Mouse (Mus musculus): ENCODE results near the gene Sh3bp5. TPM values are rescaled to one million over a fixed set of nuclear protein-coding genes. Genes with fewer than 3 reads are reported as not detected.

The Sh3bp5 gene
- polyA plus RNA-seq, 1 experiment from 2014 or later: 20.3 TPM

DNA sequence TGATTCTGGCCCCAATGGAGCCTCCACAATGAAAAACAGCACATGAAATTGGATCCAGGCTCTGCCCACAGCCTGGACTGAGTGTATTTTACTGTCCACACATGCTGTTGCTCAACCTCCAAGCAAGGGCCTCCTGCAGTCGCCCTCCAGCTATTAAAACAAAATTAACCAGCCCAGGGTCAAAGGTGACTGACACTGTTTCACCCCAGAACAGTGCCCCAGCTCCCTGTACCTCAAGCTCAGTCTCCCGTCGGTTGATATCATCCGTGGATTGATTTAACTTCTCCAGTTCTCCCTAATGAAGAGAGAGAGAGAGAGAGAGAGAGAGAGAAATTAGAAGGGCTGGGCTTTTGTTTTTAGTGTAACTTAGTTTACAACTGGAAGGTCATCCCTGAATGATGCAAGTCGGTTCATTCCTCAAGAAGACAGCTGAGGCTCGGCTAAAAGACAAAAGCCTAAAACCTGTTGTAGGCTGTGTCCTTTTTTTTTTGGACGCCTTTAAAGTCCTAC is 2.0 kb downstream of the Sh3bp5 start:
- DNase-seq (ENCODE audit: low spot score): no peak

DNA sequence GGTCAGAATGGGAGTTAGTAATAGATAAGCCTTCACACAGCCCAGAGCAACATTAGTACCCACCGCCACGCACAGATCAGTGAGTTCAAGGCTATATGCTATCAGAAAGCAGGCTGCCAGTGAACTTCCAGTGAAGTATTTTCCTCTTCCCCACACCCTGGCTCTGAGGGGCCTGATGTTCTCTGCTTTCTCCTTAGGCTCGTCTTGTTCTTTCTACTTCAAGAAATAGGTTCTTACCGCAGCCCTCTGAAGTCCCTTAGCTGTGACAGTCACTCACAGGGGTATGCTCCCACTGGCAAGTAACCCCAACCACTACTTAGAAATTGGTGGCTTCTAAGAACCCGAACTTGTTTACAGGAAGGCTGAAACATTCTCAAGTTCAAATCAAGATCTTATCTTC is 2.8 kb downstream of the Sh3bp5 start:
- peak; percentile 72 for DNase-seq (ENCODE audit: low spot score)

DNA sequence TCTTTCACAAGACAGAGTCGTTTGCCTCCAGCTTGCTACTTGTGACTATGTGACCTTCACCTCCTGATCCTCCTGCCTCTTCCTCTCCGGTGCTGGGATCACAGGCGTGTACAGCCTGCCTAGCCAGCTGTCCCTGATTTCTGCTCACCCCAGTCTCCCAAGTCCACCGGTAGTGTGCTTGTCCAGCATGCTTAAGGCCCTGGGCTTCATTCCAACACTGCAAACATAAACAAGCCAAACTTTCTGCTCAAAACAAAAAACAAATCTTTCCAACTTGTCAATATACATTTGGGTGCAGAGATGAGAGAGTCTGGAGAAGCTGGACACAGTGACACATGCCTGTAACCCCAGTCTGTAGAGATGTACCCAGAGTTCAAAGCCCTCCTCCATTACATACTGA is 3.5 kb downstream of the Sh3bp5 start:
- DNase-seq (ENCODE audit: low spot score): no peak

DNA sequence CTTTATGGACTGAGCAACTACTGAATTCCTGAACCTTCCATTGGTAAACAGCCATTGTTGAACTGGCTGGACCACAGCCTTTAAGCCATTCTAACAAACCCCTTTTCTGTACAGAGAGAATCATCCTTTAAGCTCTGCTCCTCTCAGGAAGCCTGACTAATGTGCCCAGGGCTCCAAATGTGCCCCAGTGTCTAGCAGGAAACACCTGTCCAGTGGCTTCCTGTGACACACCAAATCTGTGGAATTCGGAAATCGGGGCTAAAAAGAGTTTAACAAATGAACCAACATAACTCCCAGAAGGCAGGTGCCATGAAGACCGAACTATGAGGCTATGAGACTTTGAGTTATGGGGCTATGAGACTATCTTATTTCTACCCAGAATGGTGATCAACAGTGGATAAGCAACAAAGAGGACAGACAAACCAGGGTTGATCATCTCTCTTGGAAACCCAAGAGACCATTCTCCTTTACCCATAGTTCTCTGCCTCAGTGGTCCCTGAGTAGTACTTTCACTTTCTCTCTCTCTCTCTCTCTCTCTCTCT is 4.0 kb downstream of the Sh3bp5 start:
- peak; percentile 28 for DNase-seq (ENCODE audit: low spot score)

DNA sequence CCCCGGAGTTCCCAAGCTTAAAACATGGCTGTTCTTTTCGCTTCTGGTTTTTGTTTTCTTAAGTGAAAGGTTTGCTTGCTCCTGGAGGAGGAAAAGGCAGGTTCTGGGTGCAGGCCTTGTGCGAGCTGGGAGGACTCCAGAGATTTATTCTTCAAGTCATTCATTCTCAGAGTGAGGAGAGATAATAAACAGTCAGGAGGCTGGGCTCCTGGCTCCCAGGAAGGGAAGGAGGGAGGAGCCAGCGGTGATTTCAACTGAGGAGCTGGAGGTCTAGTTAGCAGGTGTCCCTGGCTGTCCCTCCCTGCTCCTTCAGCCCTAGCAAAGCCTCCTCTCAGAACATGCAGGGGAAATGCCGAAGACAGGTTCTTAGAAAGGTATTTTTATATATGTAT is 6.9 kb downstream of the Sh3bp5 start:
- DNase-seq (ENCODE audit: low spot score): no peak

DNA sequence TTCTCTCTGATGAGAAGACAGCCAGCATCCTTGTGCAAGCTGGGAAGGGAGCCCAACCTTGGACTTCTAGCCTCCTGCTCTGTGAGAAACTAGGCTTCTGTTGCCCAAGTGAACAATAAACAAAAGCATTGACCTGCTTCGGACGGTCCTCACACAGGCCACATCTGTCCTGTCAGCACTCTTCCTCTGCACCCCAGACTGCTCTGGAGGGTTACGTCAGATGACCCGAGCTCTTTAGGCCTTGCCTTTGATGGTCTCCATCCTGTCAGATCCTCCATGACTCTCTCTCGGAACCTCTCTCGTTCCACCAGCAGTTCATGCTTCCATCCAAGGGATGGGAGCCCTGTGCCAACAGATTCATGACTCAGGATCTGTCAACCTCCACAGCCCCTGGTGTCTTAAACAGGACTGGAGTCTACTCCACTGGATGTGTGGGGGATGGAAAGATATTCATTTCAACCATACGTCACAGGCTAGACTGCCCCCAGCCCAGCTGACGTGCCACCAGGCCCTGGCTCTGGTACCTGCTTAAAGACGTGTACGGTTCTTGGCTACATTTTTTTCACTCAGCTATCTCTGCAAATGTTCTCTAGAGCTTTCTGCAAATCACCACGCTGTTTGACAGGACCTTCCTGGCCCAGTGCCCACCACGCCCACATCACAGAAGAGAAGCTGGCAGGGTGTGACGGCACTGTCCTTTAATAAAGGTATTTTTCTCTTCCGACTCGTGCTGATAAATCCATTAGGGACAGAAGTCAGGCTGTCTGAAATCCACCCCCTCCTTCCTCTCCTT is 7.5 kb downstream of the Sh3bp5 start:
- no peak for DNase-seq (ENCODE audit: low spot score)

DNA sequence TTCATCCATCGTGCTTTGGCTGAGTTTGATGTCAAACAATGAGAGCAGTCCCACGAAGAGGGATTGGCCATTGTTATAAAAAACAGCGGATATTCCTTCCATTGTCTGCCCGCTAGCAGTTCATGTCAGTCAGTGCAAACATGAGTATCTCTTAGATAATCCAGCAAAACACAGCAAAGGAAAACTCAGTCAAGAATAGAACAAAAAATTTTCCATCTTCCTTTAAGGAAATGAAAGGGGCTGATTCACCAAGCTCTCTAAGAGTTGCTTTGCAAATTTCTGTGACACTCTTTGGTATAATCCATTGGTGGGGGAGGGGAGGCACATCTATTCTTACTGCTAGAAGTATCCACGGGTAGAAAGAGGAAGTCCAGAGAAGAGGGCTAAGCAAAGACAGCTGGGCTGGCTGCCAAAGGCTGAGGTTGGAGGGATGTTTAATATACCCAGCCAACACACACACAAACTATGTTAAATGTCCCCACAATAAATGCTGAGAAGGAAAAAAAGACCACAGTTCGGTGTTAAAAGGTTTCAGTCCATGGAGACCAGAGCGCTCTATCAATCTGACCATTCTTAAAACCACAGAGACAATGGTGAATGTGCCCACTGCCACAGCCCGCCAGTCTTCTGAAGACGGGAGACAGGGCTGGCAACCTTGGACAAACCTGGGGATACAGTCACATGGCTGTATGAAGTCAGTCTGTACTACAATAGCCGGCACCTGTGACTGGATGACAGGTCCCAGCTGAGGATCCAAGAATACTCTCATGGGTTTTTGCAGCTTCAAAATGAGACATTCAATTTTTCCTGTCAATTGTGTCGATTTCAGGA is 12.7 kb downstream of the Sh3bp5 start:
- no peak for DNase-seq (ENCODE audit: low spot score)

DNA sequence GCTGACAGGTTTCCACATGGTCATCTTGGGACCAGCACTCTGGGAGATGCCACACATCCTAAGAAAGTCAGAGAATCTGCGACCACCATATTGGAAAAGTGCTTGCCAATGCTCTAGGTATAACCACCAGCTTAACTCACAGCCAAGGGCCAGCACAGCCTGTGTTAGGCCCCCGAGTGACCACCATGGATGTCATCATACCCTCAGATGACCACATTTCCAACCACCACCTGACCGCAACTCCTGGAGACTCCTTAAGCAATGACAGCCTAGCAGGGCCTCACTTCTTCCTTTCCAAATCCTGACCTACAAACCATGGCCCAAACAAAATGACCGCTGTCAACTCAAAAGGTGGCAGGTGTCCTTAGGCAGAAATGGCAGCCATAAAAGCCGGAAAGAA is 13.5 kb downstream of the Sh3bp5 start:
- DNase-seq (ENCODE audit: low spot score): no peak

DNA sequence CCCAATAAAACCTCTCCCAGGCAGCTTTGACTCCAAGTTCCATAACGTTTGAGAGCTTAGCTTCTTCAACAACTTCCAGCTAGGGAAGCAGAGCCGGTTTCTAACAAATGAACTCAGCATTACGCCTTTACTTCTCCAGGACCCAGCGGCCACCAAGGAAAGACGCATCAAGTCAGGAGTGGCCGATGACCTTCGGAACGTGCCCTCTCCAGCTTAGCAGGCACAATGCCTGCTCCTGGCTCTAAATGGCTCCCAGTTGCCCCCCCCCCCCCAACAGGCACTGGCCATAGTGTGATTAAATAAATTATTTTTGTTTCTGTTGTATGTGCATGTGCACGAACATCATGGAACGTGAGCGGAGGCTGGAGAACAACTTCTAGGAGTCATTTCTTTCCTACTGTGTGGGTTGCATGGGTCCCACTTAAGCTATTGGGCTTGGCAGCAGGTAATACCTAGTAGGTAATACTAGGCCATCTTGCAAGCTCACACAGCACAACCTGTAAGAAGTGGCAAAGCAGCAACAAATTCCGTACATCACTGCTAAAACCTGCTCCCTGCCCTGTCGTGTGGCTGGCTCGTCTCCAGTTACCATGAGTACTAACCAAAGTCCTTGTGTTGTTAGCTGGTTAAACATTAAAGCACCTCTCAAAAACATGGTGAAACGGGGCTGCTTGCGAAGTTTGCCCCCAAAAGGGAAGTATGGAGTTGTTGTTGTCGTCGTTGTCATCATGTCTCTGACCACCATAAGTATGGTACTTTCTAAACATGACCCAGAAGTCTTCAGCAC is 14.2 kb downstream of the Sh3bp5 start:
- no peak for DNase-seq (ENCODE audit: low spot score)

DNA sequence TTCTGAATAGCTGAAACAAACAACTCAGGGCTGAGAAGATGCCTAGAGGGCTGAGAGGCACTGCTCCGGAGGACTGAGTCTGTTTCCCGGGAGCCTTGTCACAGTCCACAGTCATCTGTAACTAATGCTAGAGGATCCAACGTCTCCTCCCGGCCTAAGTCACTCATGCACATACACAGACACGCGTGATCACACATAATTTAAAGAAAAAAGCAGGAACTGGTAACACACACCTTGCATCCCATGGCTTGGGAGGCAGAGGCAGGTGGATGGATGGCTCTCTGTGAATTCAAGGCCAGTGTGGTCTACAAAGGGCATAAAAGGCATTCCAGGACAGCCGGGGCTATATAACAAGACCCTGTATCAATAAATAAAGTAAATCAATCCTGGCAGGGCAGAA is 14.9 kb downstream of the Sh3bp5 start:
- DNase-seq (ENCODE audit: low spot score): no peak

DNA sequence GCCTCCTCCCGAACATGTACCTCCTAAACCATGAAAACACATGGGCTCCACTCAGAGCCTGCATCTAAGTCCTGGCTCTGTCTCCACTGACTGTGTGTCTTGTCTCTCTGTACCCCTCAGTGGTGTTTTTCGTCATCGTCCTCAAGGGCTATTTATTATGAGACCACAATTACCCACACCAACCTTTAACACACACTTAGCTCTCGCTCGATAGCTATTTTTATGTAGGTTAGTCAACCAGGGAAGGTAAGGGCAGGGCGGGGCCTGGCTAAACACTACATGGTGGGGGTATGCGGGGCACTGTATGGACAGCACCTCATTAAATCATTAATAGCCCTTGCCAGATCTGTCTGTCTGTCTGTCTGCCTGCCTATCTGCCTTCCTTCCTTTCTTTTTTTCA is 15.3 kb downstream of the Sh3bp5 start:
- no peak for DNase-seq (ENCODE audit: low spot score)

DNA sequence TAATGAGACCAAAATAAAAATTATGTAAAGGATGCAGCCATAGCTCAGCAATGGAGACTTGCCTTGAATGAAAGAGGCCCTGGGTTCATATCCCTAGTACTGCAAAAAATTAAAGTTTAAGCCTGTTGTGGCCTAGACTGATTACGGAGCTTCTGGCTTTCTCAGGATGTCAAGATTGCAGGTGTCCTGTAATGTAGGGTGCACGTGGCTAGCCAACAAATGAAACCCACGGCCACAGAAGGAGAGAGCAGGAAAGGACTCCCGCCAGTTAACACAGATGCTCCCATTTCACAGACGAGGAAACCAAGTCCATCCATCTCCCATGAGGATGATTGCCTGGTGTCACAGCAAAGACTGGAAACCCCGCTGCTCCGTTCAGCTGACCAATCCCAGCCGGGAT is 15.7 kb downstream of the Sh3bp5 start:
- DNase-seq (ENCODE audit: low spot score): no peak

DNA sequence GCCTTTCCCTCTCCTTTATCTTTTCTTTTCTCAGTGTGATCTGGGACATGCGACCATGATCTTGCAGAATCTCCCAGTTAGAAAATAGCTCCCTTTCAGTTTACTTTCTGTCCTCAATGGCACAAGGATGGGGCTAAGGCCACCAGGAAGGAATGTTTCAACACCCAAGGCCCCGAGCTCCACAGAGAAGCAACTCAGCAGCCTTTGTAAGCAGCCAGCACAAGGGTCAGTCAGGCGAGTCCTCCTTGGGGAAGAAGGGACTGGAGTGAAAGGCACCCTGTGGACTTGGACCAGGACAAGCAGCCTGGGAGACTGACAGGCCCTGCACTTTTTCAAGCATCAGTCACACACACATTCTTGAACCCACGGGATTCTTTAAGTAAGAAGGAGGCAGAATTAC is 16.6 kb downstream of the Sh3bp5 start:
- no peak for DNase-seq (ENCODE audit: low spot score)

DNA sequence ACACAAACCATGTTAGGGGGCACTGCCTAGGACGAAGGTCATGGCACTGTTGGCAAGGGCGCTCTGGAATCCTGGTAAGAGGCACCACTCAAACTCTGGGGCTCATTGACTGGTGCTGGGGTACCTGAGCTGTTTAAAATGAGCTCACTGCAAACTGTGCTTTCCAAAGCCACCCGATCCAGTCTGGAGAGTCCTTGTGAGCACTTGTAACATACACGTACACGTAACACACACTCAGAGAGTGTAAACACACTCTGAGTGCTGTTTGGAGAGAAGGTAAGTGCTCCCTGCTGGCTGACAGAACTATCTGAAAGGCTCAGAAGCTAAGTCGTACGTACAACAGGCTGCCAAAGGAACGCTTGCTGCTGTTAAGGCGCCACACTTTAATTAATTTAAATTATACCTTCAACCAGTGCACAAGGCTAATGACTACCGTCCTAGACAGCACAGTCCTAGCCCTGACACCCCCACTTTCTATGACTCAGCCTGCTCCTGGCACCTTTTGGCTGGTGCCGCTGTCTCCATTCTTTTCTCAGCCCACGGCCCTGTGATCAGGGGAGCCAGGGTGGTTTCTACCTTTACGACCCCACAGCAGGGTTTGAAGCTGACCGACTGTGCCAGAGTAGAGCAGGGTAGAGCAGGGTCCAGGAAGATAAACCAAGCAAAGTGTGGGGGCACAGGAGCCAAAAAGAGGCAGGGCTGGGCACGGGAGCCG is 18.9 kb downstream of the Sh3bp5 start:
- no peak for DNase-seq (ENCODE audit: low spot score)

DNA sequence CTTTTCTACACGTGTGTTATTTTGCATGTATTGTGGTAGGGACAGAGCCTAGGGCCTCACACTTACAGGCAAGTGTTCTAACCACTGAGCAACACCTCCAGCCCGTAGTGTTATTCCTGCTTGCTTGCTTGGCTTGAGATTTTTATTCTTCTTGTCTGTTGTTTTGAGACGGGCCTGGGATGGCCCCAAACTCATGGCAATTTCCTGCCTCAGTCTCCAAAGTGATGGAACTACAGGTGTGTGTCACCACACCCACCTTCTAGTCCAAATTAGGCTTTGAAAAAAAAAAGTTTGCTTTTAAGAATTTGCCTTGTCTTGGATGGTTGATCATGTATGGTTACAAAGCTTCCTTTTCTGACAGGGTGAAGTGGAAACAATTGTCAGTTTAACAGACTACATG is 19.5 kb downstream of the Sh3bp5 start:
- no peak for DNase-seq (ENCODE audit: low spot score)

DNA sequence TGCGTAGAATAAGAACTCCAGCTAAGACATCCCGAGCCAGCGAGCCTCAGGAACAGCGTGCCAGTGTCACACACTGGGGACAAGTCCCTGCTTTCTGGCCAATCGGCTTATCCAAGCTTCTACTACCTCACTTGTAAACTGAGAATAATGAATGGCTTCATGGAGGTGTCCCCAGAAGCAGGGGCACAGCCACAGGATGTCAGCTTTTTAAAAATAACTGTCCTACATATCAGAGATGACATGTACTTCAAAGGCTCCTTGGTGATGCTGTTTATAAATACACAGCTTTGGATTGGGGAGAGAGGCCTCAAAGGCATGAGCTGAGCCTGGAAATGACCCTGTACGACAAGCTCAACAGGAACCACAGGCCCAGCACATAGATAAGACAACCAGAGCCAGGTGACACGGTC is 20.9 kb downstream of the Sh3bp5 start:
- peak; percentile 62 for DNase-seq (ENCODE audit: low spot score)

DNA sequence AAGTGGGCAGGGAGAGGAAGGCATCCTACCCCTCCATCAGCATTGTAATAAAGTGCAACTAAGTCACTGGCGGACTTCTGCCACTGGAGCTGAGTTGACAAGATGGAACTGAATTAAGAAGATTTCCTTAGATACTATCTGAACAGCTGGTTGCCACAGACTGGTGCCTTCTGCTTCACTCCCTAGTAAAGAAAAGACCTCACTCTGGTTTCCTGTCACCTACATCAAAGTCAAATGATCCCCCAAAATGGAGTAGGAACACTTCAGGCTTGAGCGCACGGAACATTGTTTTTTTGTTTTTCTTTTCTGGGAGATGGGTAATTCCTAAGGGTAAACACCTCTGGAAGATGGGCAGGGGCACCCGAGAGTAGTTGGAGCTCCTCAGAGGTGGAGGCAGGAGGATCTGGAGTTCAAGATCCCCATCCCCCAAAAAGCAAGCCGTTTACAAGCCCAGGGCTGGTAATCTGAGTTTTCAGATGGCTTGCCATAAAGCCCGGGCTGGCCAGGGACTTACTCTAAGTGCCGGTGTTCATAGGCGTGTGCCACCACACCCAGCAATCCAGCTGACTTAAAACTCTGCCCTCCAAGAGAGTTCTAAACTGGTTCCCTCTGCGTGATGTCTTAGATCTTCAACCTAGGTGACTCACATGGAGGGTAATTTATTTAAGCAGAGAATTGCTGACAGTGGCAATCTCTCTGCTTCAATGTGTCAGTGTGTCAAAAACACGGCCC is 21.5 kb downstream of the Sh3bp5 start:
- DNase-seq (ENCODE audit: low spot score): peak; percentile 59

DNA sequence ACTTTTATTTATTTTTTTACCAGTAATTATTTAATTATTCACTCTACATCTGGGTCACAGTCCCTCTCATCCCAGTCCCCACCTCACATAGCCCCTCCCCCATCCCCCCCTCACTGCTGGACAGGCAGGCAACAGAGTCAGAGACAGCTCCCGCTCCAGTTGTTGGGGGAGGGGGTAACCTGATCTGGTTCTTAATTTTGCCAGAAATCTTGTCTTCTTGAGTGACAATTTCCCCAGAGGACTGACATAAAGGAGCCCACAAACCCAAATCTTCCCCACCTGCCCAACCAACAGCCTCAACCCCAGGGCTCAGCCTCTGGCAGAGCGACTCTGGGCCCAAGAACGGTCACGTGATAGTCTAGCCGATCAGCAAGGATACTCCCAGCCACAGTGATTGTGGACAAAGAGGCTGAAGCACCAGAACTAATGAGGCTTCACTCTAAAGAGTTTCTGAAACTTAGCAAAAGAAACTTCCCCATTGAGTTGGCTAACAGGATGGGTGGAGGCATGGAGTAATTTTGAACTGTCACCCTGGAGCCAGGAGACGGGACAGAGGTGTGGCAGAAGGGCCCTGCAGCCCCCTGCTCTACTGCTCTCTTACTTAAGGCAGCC is 22.3 kb downstream of the Sh3bp5 start:
- DNase-seq (ENCODE audit: low spot score): no peak

DNA sequence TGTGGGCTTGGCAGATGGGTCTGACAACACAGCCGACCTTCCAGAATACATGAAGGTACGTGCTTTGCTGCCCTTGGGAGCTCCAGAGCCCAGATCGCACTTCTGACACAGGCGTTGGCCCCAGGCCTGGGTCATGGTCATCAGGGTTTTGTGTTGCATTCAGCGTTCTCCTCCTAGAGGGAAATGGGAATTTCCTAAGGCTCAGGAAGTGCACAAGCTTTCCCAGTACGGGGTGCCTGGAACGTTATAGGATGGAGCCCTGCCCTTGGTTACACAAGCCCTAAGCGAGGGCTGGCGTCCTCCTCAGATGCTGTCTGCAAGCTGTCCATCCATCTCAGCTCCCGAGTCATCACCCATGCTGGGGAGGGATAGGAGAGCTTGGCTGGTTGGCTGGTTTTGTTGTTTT is 23.2 kb downstream of the Sh3bp5 start:
- no peak for DNase-seq (ENCODE audit: low spot score)

DNA sequence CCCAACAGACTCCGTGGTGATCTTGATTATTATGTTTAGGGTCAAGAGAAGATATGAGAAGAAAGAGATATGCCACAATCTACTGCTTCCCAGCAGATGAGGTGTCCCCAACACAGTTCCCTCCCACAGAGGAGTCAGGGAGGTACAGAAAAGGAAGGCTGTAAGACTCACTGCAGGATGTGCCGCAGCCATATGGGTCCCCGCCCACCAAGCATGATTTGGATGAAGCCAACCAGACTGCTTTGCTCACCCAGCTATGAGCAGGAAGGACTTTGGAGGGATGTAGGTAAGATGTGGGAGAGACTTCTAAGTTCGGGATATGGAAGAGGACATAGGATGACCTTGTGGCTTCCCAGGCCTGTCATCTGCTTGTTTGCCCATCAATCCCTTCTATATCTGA is 25.1 kb downstream of the Sh3bp5 start:
- DNase-seq (ENCODE audit: low spot score): no peak
